Mouse (Mus musculus): Measurements from ENCODE around the gene Prap1. TPM values are rescaled to one million over a fixed set of nuclear protein-coding genes. Genes with fewer than 3 reads are reported as not detected.
"Not testable (repeated sequence)": the region's sequence is repeated elsewhere in the genome, so short reads cannot be mapped to it uniquely, and the experiment has no call there.

Prap1 gene
- polyA plus RNA-seq, 2 experiments from 2014 or later: not detected

- ATAC-seq: no peak
These were observed 10.9 kb upstream of the Prap1 start, which contains the start of gene Caly for GRCm38 (mm10) chr7:140082242-140082678. TSS of gene Caly (minus strand) at chr7:140082548.

GRCm38 (mm10) chr7:140090601-140091000, 2.6 kb upstream of the Prap1 start:
- ATAC-seq: no peak

GRCm38 (mm10) chr7:140094954-140095353, 1.8 kb downstream of the Prap1 start:
- ATAC-seq: no peak

GRCm38 (mm10) chr7:140095556-140095955, 2.4 kb downstream of the Prap1 start:
- no peak for ATAC-seq

GRCm38 (mm10) chr7:140096055-140096454, 2.9 kb downstream of the Prap1 start:
- ATAC-seq: no peak

- ATAC-seq: no peak
These were observed 5.3 kb downstream of the Prap1 start for GRCm38 (mm10) chr7:140098466-140098865.

- no peak for ATAC-seq
These were observed 8.3 kb downstream of the Prap1 start for GRCm38 (mm10) chr7:140101498-140101897.

- peak; percentile 98 for ATAC-seq
These were observed 9.0 kb downstream of the Prap1 start, which contains the start of gene Fuom for GRCm38 (mm10) chr7:140101993-140102860. TSS of gene Fuom (minus strand) at chr7:140102441.

GRCm38 (mm10) chr7:140104009-140104408, 10.8 kb downstream of the Prap1 start:
- ATAC-seq: no peak

GRCm38 (mm10) chr7:140111943-140112342, 18.7 kb downstream of the Prap1 start:
- no peak for ATAC-seq

- peak; percentile 7 for ATAC-seq
These were observed 22.6 kb downstream of the Prap1 start, which contains the start of gene Paox for GRCm38 (mm10) chr7:140115583-140116328. TSS of gene Paox (plus strand) at chr7:140115799.

GRCm38 (mm10) chr7:140116329-140117054, 23.3 kb downstream of the Prap1 start, which contains the start of gene Echs1:
TSS of gene Echs1 (minus strand) at chr7:140116476.
- ATAC-seq: peak; percentile 100

- ATAC-seq: no peak
These were observed 27.3 kb downstream of the Prap1 start for GRCm38 (mm10) chr7:140120484-140120883.

- no peak for ATAC-seq
These were observed 28.2 kb downstream of the Prap1 start for GRCm38 (mm10) chr7:140121338-140121910.

GRCm38 (mm10) chr7:140122765-140123164, 29.6 kb downstream of the Prap1 start:
- no peak for ATAC-seq

GRCm38 (mm10) chr7:140124382-140124781, 31.2 kb downstream of the Prap1 start:
- ATAC-seq: no peak

- ATAC-seq: peak; percentile 92
These were observed 32.3 kb downstream of the Prap1 start for GRCm38 (mm10) chr7:140125278-140126021.

- ATAC-seq: peak; percentile 5
These were observed 32.8 kb downstream of the Prap1 start for GRCm38 (mm10) chr7:140126022-140126350.

- no peak for ATAC-seq
These were observed 33.7 kb downstream of the Prap1 start for GRCm38 (mm10) chr7:140126934-140127333.

GRCm38 (mm10) chr7:140127911-140128310, 34.7 kb downstream of the Prap1 start:
- no peak for ATAC-seq

GRCm38 (mm10) chr7:140132184-140132583, 39.0 kb downstream of the Prap1 start:
- ATAC-seq: not testable (repeated sequence)

GRCm38 (mm10) chr7:140134033-140134432, 40.8 kb downstream of the Prap1 start:
- ATAC-seq: not testable (repeated sequence)

Measured in CD4-positive, CD25-positive, alpha-beta regulatory T cell, adult 4 months (primary cell).